Mouse (Mus musculus) embryonic fibroblast, embryonic 13.5 days (primary cell): Measurements from ENCODE around the gene Shld2.

Experiments
- CTCF ChIP-seq: IDR thresholded peaks from 2 replicates; pipeline ENCODE4 v1.5.1; 2011; ENCODE audit warnings: mild to moderate bottlenecking, control low read depth, low read length, moderate library complexity, borderline replicate concordance; ENCODE audit not compliant: insufficient read depth
- POLR2A ChIP-seq: IDR thresholded peaks from 2 replicates; pipeline ENCODE4 v1.6.1; 2011; ENCODE audit warnings: low read depth, mild to moderate bottlenecking, control low read depth, low read length, moderate library complexity

- TF ChIP-seq CTCF (no peak), POLR2A (no peak)
These were observed 83.7 kb downstream of the Shld2 start for GRCm38 (mm10) chr14:34226566-34226965.
